Mouse (Mus musculus) liver, embryonic 14.5 days (tissue): ENCODE data around the gene Smc6. TPM values are rescaled to one million over a fixed set of nuclear protein-coding genes. Genes with fewer than 3 reads are reported as not detected.

Source experiments
- ATAC-seq: fragments of 200-750 bp; cut with Nextera tagmentation; 2 replicates; pipeline ENCODE4 v1.8.0; 2017; ENCODE audit warnings: moderate number of reproducible peaks, mild to moderate bottlenecking, moderate library complexity; ENCODE audit not compliant: insufficient read depth
- DNase-seq, 3 experiments: peaks; one replicate each; pipeline ENCODE4 v3.0.0-alpha.2; 2012 to 2013; ENCODE audit warnings: low read depth in 3 of 3, low spot score in 3 of 3
- H3K27ac ChIP-seq: fragments of 300-500 bp; sonication (generic); 2 replicates; pipeline ENCODE4 v1.5.1; 2014; ENCODE audit warnings: moderate library complexity, mild to moderate bottlenecking, control low read depth, inconsistent platforms
- H3K27me3 ChIP-seq: fragments of 300-500 bp; sonication (generic); 2 replicates; pipeline ENCODE4 v1.6.1; 2014; ENCODE audit warnings: mild to moderate bottlenecking, low read length, moderate library complexity; ENCODE audit not compliant: control insufficient read depth, insufficient read depth
- H3K36me3 ChIP-seq: fragments of 300-500 bp; sonication (generic); replicated peaks from 2 replicates; pipeline ENCODE4 v1.6.1; 2014; ENCODE audit warnings: low read depth; ENCODE audit not compliant: control insufficient read depth, insufficient read depth
- H3K4me1 ChIP-seq, 2 experiments: fragments of 200-500 bp in 1 of 2; fragments of 300-500 bp in 1 of 2; sonication (generic) in 1 of 2; replicated peaks; 2 replicates each; pipeline ENCODE4 v1.6.1; 2012 to 2014; ENCODE audit warnings: antibody characterized with exemption in 1 of 2, inconsistent platforms in 1 of 2, low read length in 1 of 2; ENCODE audit not compliant: control insufficient read depth in 2 of 2, insufficient read depth in 2 of 2
- H3K4me2 ChIP-seq: fragments of 300-500 bp; sonication (generic); 2 replicates; pipeline ENCODE4 v1.6.1; 2014; ENCODE audit warnings: low read depth, mild to moderate bottlenecking, control low read depth, moderate library complexity
- H3K4me3 ChIP-seq, 2 experiments: fragments of 200-500 bp in 1 of 2; fragments of 300-500 bp in 1 of 2; sonication (generic) in 1 of 2; 2 replicates each; pipeline ENCODE4 v1.5.1; 2012 to 2014; ENCODE audit warnings: low read depth in 2 of 2, low read length in 2 of 2, mild to moderate bottlenecking in 2 of 2, control low read depth in 1 of 2, inconsistent platforms in 1 of 2, moderate library complexity in 1 of 2; ENCODE audit not compliant: insufficient read depth in 1 of 2
- H3K9ac ChIP-seq: fragments of 300-500 bp; sonication (generic); replicated peaks from 2 replicates; pipeline ENCODE4 v1.6.1; 2014; ENCODE audit warnings: mild to moderate bottlenecking, control low read depth, moderate library complexity
- H3K9me3 ChIP-seq: fragments of 300-500 bp; sonication (generic); 2 replicates; pipeline ENCODE4 v1.6.1; 2016; ENCODE audit warnings: low read length, mixed read lengths; ENCODE audit not compliant: control insufficient read depth
- CTCF ChIP-seq: IDR thresholded peaks from 2 replicates; pipeline ENCODE4 v1.5.1; 2016; ENCODE audit warnings: antibody characterized with exemption, low read depth, control low read depth
- EP300 ChIP-seq: IDR thresholded peaks from 2 replicates; pipeline ENCODE4 v1.6.1; 2016; ENCODE audit warnings: antibody characterized with exemption, low read depth
- WGBS: fragments of 180-500 bp; shearing (Covaris S2); extraction: QIAGEN DNeasy Blood & Tissue Kit; methylation state at CpG from one replicate; pipeline ENCODE4 v1.1.7; 2014; ENCODE audit not compliant: insufficient replicate concordance; 5-methylcytosine and 5-hydroxymethylcytosine counted together
- microRNA-seq: library from miRNA; unstranded; fragments of <30 nt; microRNA quantifications from one replicate; pipeline ENCODE4, GENCODE M21; 2016
- polyA plus RNA-seq, 2 experiments: library from polyadenylated mRNA; depleted of rRNA in 1 of 2; stranded (reverse) in 1 of 2; unstranded in 1 of 2; fragments of >200 nt; fragmentation: Nextera tagmentation in 1 of 2; extraction: Ambion mirVana in 1 of 2; gene quantifications; 2 replicates each; pipeline versions ENCODE4 v1.2.1 to v1.2.3; 2012 to 2014

Gene Smc6
- polyA plus RNA-seq, 2 experiments, result 25.1 to 63.1 TPM

- DNase-seq (no peak), ATAC-seq (no peak)
- no peak overlapping the region for H3K9ac ChIP-seq
- no peak for TF ChIP-seq EP300
- TF ChIP-seq CTCF, result no peak
- H3K9me3 ChIP-seq, result no peaks in the 10 kb centered on the region
- no peak overlapping the region for H3K27ac ChIP-seq
- no peak overlapping the region for H3K4me3 ChIP-seq
- H3K4me1 ChIP-seq, result no peaks in the 10 kb centered on the region
- no peak overlapping the region for H3K4me2 ChIP-seq
- no peaks in the 10 kb centered on the region for H3K36me3 ChIP-seq
- H3K27me3 ChIP-seq, result no peaks in the 10 kb centered on the region
- 31% methylated on average over 3 of the region's 3 CpGs for WGBS
Observed at GRCm38 (mm10) chr12:11367099-11367765, 101.5 kb downstream of the Smc6 start.

Small RNAs within 50 kb of the gene (microRNA-seq; reads per million reads assigned to microRNA genes)
- gene Mir7675, result not detected

Other genes with a start within 250 kb of the Smc6 start
- gene Kcns3, start 114.8 kb upstream of the Smc6 start, polyA plus RNA-seq (2012; rRNA removed), result 0.02 and 0.03 TPM in 2 replicates
- gene Kcns3, start 114.8 kb upstream of the Smc6 start, polyA plus RNA-seq (2014; fragmentation: Nextera tagmentation; extraction: Ambion mirVana), result 0.11 TPM in 1 of 2 replicates, not detected in the other
- not detected in 2 replicates for gene Msgn1, start 56.9 kb upstream of the Smc6 start, polyA plus RNA-seq (2012; rRNA removed)
- gene Msgn1, start 56.9 kb upstream of the Smc6 start, polyA plus RNA-seq (2014; fragmentation: Nextera tagmentation; extraction: Ambion mirVana), result not detected in 2 replicates
- gene Gen1, start 85 bp upstream of the Smc6 start, polyA plus RNA-seq (2012; rRNA removed), result 3.4 and 4.4 TPM in 2 replicates
- gene Gen1, start 85 bp upstream of the Smc6 start, polyA plus RNA-seq (2014; fragmentation: Nextera tagmentation; extraction: Ambion mirVana), result 10.9 and 11.5 TPM in 2 replicates
- gene Vsnl1, start 170.7 kb downstream of the Smc6 start, polyA plus RNA-seq (2012; rRNA removed), result 0.04 TPM in 1 of 2 replicates, not detected in the other
- 0.08 TPM in 1 of 2 replicates, not detected in the other for gene Vsnl1, start 170.7 kb downstream of the Smc6 start, polyA plus RNA-seq (2014; fragmentation: Nextera tagmentation; extraction: Ambion mirVana)
- gene Rad51ap2, start 190.2 kb downstream of the Smc6 start, polyA plus RNA-seq (2012; rRNA removed), result not detected in 2 replicates
- gene Rad51ap2, start 190.2 kb downstream of the Smc6 start, polyA plus RNA-seq (2014; fragmentation: Nextera tagmentation; extraction: Ambion mirVana), result not detected in 2 replicates